ENCODE assay signal across 9 mouse cellular contexts in the genomic region with DNA sequence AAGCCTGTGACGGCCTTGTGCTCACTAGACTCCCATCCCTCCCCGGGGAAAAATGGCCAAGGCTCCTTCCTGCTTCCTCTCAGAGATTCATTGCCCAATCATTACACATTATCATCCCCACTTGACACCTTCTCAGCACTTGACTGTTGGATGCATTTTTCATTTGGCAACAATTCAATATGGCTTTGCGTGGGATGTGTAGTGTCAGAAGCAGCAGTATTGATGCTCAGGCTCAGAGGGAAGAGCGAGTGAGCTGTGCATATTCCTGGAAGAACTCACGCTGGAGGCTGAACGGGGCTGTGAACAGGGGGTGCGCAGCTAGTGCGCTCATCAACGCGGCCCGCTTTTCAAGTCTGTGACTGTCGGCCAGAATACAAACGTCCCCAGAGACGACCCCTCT. TPM values are rescaled to one million over a fixed set of nuclear protein-coding genes. Genes with fewer than 3 reads are reported as not detected.
A peak's percentile ranks its signal among the peaks of the same experiment; 100 is the strongest.
DNase-seq lines count a peak whose midpoint lies in the region; ATAC-seq and TF ChIP-seq lines count a peak whose summit lies in the region.
"Not testable (repeated sequence)": the region's sequence is repeated elsewhere in the genome, so short reads cannot be mapped to it uniquely, and the experiment has no call there.
"Had no signal": no experiment of that assay in that cellular context is flagged by ENCODE, and none has a peak within 500 bp of the region (broad histone marks: within the 10 kb centered on the region; RNA-seq: fewer than 3 reads in every experiment).

No protein-coding gene starts in this region.

- not testable (repeated sequence) for TF ChIP-seq CTCF in heart, adult 2 months (IDR thresholded peaks at IDR 0.05)

- peak overlapping the region; percentile 81 for H3K27ac ChIP-seq in heart, adult 2 months
- peak overlapping the region; percentile 89 for H3K27ac ChIP-seq in heart, embryonic 12.5 days (ENCODE audit: poor library complexity, severe bottlenecking)
- H3K27ac ChIP-seq in heart, embryonic 15.5 days, result peak overlapping the region; percentile 87
- H3K27ac ChIP-seq in lung, embryonic 16.5 days (ENCODE audit: low read length), result peak overlapping the region; percentile 84
- 0 out of 2 replicates have a peak overlapping the region, but pooled peaks have one; percentile 23 for H3K27ac ChIP-seq in neural tube, embryonic 14.5 days (ENCODE audit: low read depth, low read length)

- H3K4me2 ChIP-seq in heart, embryonic 12.5 days, result 0 out of 2 replicates have a peak overlapping the region, but pooled peaks have one; percentile 33
- 0 out of 2 replicates have a peak overlapping the region, but pooled peaks have one; percentile 17 for H3K4me2 ChIP-seq in heart, embryonic 15.5 days
- not testable (repeated sequence) for H3K4me2 ChIP-seq in lung, embryonic 16.5 days (ENCODE audit: low read depth, low read length); neural tube, embryonic 14.5 days (ENCODE audit: low read depth, low read length)

- DNase-seq in heart, adult 2 months, result not testable (repeated sequence)
- DNase-seq in heart, postnatal 4 days, result peak; percentile 43
- DNase-seq in left cerebral cortex, postnatal 25 days (ENCODE audit: low spot score in 2 of 2), result peak; percentile 31 to 37

- H3K36me3 ChIP-seq in heart, adult 2 months (ENCODE audit: control insufficient read depth, insufficient read depth, low read length); heart, embryonic 15.5 days; neural tube, embryonic 14.5 days (ENCODE audit: control insufficient read depth, insufficient read depth, low read length): not testable (repeated sequence)
- H3K36me3 ChIP-seq in heart, embryonic 12.5 days, result peaks cover 49% of the 10 kb centered on the region
- peaks cover 20% of the 10 kb centered on the region for H3K36me3 ChIP-seq in lung, embryonic 16.5 days (ENCODE audit: control insufficient read depth, insufficient read depth, low read length)

- H3K9ac ChIP-seq in heart, adult 2 months (ENCODE audit: low read depth, low read length), result peak overlapping the region; percentile 2; the same call in 1 of the 2 replicates
- H3K9ac ChIP-seq in heart, embryonic 12.5 days, result 0 out of 2 replicates have a peak overlapping the region, but pooled peaks have one; percentile 37
- H3K9ac ChIP-seq in heart, embryonic 15.5 days; lung, embryonic 16.5 days (ENCODE audit: low read length); neural tube, embryonic 14.5 days (replicated peaks; ENCODE audit: low read depth, low read length): not testable (repeated sequence)

- H3K27me3 ChIP-seq in heart, adult 2 months (ENCODE audit: control insufficient read depth, insufficient read depth, low read length); heart, embryonic 12.5 days (replicated peaks); heart, embryonic 15.5 days; lung, embryonic 16.5 days (ENCODE audit: control insufficient read depth, insufficient read depth, low read depth, low read length); neural tube, embryonic 14.5 days (ENCODE audit: control insufficient read depth, insufficient read depth, low read length): not testable (repeated sequence)

- H3K4me1 ChIP-seq in heart, adult 2 months (ENCODE audit: control insufficient read depth, insufficient read depth, low read length), result peaks cover 21% of the 10 kb centered on the region
- H3K4me1 ChIP-seq in heart, embryonic 12.5 days (replicated peaks), result peaks cover 84% of the 10 kb centered on the region
- peaks cover 85% of the 10 kb centered on the region for H3K4me1 ChIP-seq in heart, embryonic 15.5 days (replicated peaks)
- peaks cover 47% of the 10 kb centered on the region for H3K4me1 ChIP-seq in lung, embryonic 16.5 days (replicated peaks; ENCODE audit: control insufficient read depth, insufficient read depth, low read length)
- not testable (repeated sequence) for H3K4me1 ChIP-seq in neural tube, embryonic 14.5 days (ENCODE audit: control insufficient read depth, insufficient read depth, low read length)

- not testable (repeated sequence) for TF ChIP-seq EP300 in heart, adult 2 months (IDR thresholded peaks at IDR 0.05; ENCODE audit: insufficient read depth, low read depth, low read length)

- WGBS in heart, adult 2 months, result 45% methylated on average over 14 of the region's 14 CpGs
- WGBS in heart, embryonic 12.5 days, result 76% methylated on average over 14 of the region's 14 CpGs
- WGBS in heart, embryonic 15.5 days, result 59% methylated on average over 14 of the region's 14 CpGs
- 69% methylated on average over 14 of the region's 14 CpGs for WGBS in lung, embryonic 16.5 days
- 72% methylated on average over 14 of the region's 14 CpGs for WGBS in neural tube, embryonic 14.5 days

- not testable (repeated sequence) for TF ChIP-seq POLR2A in heart, adult 2 months (IDR thresholded peaks at IDR 0.05; ENCODE audit: insufficient read depth, low read depth, low read length)

- not testable (repeated sequence) for ATAC-seq in heart, embryonic 12.5 days (ENCODE audit: insufficient number of reproducible peaks, low FRiP score); heart, embryonic 15.5 days (replicated peaks; ENCODE audit: insufficient number of reproducible peaks, insufficient read depth, low FRiP score, low read depth); lung, embryonic 16.5 days (ENCODE audit: low read depth); neural tube, embryonic 14.5 days (ENCODE audit: low read depth)

- H3K9me3 ChIP-seq in heart, embryonic 12.5 days (replicated peaks); heart, embryonic 15.5 days (replicated peaks); lung, embryonic 16.5 days (ENCODE audit: control insufficient read depth, low read length); neural tube, embryonic 14.5 days (ENCODE audit: control insufficient read depth, low read length): not testable (repeated sequence)

- intact Hi-C loops in heart, adult 2 months (cut with DNase I); left cerebral cortex, postnatal 25 days (cut with DNase I): not testable (repeated sequence)

- H3K79me2 ChIP-seq in heart, adult 2 months (replicated peaks; ENCODE audit: control insufficient read depth, insufficient read depth, low read length), result not testable (repeated sequence)

- H3K4me3 ChIP-seq in heart, adult 2 months; heart, embryonic 12.5 days; heart, embryonic 15.5 days; lung, embryonic 16.5 days (ENCODE audit: low read length); neural tube, embryonic 14.5 days (ENCODE audit: low read depth, low read length): not testable (repeated sequence)

RNA-seq across cellular contexts. Expression of gene Ppil1, which starts 13.0 kb away (rescaled TPM):
- total RNA-seq in heart, adult 2 months (2021), result 10 to 100 TPM; 28.4 to 31.1 TPM
- polyA plus RNA-seq in heart, adult 2 months (2012; rRNA removed), result 33.2 and 41.7 TPM in 2 replicates
- 101 and 112 TPM in 2 replicates for polyA plus RNA-seq in heart, embryonic 12.5 days (2016; fragmentation: Nextera tagmentation; extraction: Ambion mirVana)
- polyA plus RNA-seq in heart, embryonic 15.5 days (2015; fragmentation: Nextera tagmentation; extraction: Ambion mirVana), result 86.8 and 107 TPM in 2 replicates
- 10 to 100 TPM; 39.5 to 39.6 TPM for total RNA-seq in heart, postnatal 4 days (2021)
- 10 to 100 TPM; 19.7 to 20.8 TPM for total RNA-seq in left cerebral cortex, postnatal 25 days (2021)
- 144 and 145 TPM in 2 replicates for polyA plus RNA-seq in lung, embryonic 16.5 days (2015; fragmentation: Nextera tagmentation; extraction: Ambion mirVana)
- polyA plus RNA-seq in neural tube, embryonic 14.5 days (2014; fragmentation: Nextera tagmentation; extraction: Ambion mirVana), result 96.4 and 96.9 TPM in 2 replicates

RNA-seq across cellular contexts. Expression of gene Cpne5, which starts 13.0 kb away (rescaled TPM):
- 1 to 10 TPM; 4.4 to 5.2 TPM for total RNA-seq in heart, adult 2 months (2021)
- 10.7 and 11.2 TPM in 2 replicates for polyA plus RNA-seq in heart, adult 2 months (2012; rRNA removed)
- 20.4 and 24.1 TPM in 2 replicates for polyA plus RNA-seq in heart, embryonic 12.5 days (2016; fragmentation: Nextera tagmentation; extraction: Ambion mirVana)
- polyA plus RNA-seq in heart, embryonic 15.5 days (2015; fragmentation: Nextera tagmentation; extraction: Ambion mirVana), result 14.9 and 17.9 TPM in 2 replicates
- 1 to 10 TPM; 5.9 to 8.4 TPM for total RNA-seq in heart, postnatal 4 days (2021)
- total RNA-seq in left cerebral cortex, postnatal 25 days (2021), result 100 to 1,000 TPM; 121 to 149 TPM
- polyA plus RNA-seq in lung, embryonic 16.5 days (2015; fragmentation: Nextera tagmentation; extraction: Ambion mirVana), result 3.6 and 5.0 TPM in 2 replicates
- polyA plus RNA-seq in neural tube, embryonic 14.5 days (2014; fragmentation: Nextera tagmentation; extraction: Ambion mirVana), result 38.7 and 64.1 TPM in 2 replicates
- total RNA-seq: gastrocnemius, adult 18-20 months; gastrocnemius, postnatal 36 days had no signal

RNA-seq across cellular contexts. Expression of gene BC004004, which starts 17.6 kb away (rescaled TPM):
- total RNA-seq in heart, adult 2 months (2021), result 100 to 1,000 TPM; 264 to 318 TPM
- 184 and 264 TPM in 2 replicates for polyA plus RNA-seq in heart, adult 2 months (2012; rRNA removed)
- 80.0 and 87.6 TPM in 2 replicates for polyA plus RNA-seq in heart, embryonic 12.5 days (2016; fragmentation: Nextera tagmentation; extraction: Ambion mirVana)
- 91.1 and 96.0 TPM in 2 replicates for polyA plus RNA-seq in heart, embryonic 15.5 days (2015; fragmentation: Nextera tagmentation; extraction: Ambion mirVana)
- 100 to 1,000 TPM; 158 to 161 TPM for total RNA-seq in heart, postnatal 4 days (2021)
- total RNA-seq in left cerebral cortex, postnatal 25 days (2021), result 10 to 100 TPM; 86.2 to 93.7 TPM
- polyA plus RNA-seq in lung, embryonic 16.5 days (2015; fragmentation: Nextera tagmentation; extraction: Ambion mirVana), result 82.2 and 87.7 TPM in 2 replicates
- 126 and 133 TPM in 2 replicates for polyA plus RNA-seq in neural tube, embryonic 14.5 days (2014; fragmentation: Nextera tagmentation; extraction: Ambion mirVana)

Comparison
In these comparisons a context has a peak if more than half of its experiments do, and no peak if none do; other contexts are left out.
1. H3K27ac ChIP-seq: peak in every context shown above with its lines; median percentile 89 in heart, embryonic 12.5 days; 87 in heart, embryonic 15.5 days; 84 in lung, embryonic 16.5 days; 81 in heart, adult 2 months; 23 in neural tube, embryonic 14.5 days.